In genomic region chr9:72111622-72112550, GRCm38 (mm10) we compare ENCODE assay signal across 8 mouse cellular contexts. TPM values are rescaled to one million over a fixed set of nuclear protein-coding genes. Genes with fewer than 3 reads are reported as not detected.
DNase-seq lines count a peak whose midpoint lies in the region; ATAC-seq and TF ChIP-seq lines count a peak whose summit lies in the region.

Gene Tcf12 (minus strand): TSS chr9:72111871.

- no peaks in the 10 kb centered on the region for H3K27me3 ChIP-seq in forebrain, embryonic 14.5 days (replicated peaks; ENCODE audit: control insufficient read depth, insufficient read depth, low read length)
- H3K27me3 ChIP-seq in liver, postnatal 0 days (ENCODE audit: insufficient read depth, low read length) = no peaks in the 10 kb centered on the region
- no peaks in the 10 kb centered on the region for H3K27me3 ChIP-seq in neural tube, embryonic 13.5 days
- H3K27me3 ChIP-seq in testis, adult 2 months (ENCODE audit: control insufficient read depth, insufficient read depth, low read length) = no peaks in the 10 kb centered on the region

- H3K9ac ChIP-seq in ES-E14 (ENCODE audit: insufficient read depth, low read depth, low read length, poor library complexity, severe bottlenecking) = peak within 1 kb of the TSS; percentile 97
- peak within 1 kb of the TSS; percentile 99 for H3K9ac ChIP-seq in forebrain, embryonic 14.5 days (ENCODE audit: low read length)
- H3K9ac ChIP-seq in liver, postnatal 0 days (replicated peaks) = peak within 1 kb of the TSS; percentile 92
- peak within 1 kb of the TSS; percentile 99 for H3K9ac ChIP-seq in neural tube, embryonic 13.5 days

- intact Hi-C loops in heart, postnatal 10 days (cut with DNase I) = loop anchor here (1.0 to 5.0 kb wide), 4 partner anchors 21 to 280 kb away; no protein-coding TSS in a partner anchor

- H3K4me3 ChIP-seq in ES-E14 (ENCODE audit: insufficient read depth in 1 of 2, low read depth in 1 of 2, low read length in 2 of 2, poor library complexity in 1 of 2, severe bottlenecking in 1 of 2) = peak within 1 kb of the TSS; percentile 92 to 95
- H3K4me3 ChIP-seq in forebrain, embryonic 14.5 days (ENCODE audit: low read depth, low read length) = peak within 1 kb of the TSS; percentile 94
- peak within 1 kb of the TSS; percentile 82 for H3K4me3 ChIP-seq in liver, postnatal 0 days (ENCODE audit: low read depth, low read length)
- peak within 1 kb of the TSS; percentile 89 for H3K4me3 ChIP-seq in neural tube, embryonic 13.5 days
- peak within 1 kb of the TSS; percentile 90 for H3K4me3 ChIP-seq in testis, adult 2 months (ENCODE audit: control insufficient read depth, low read depth, low read length)

- TF ChIP-seq CTCF in liver, postnatal 0 days (IDR thresholded peaks at IDR 0.05; ENCODE audit: low read depth) = no peak
- no peak for TF ChIP-seq CTCF in testis, adult 2 months (IDR thresholded peaks at IDR 0.05; ENCODE audit: control insufficient read depth, insufficient read depth, insufficient replicate concordance, low read depth, low read length)

- in situ Hi-C loops in ES-E14 (cut with MboI; ENCODE audit: low sequenced_read_pairs in 2 of 2, unreplicated experiment in 2 of 2) = no loop called here

- no peak within 1 kb of the TSS for H3K27ac ChIP-seq in ES-E14 (ENCODE audit: insufficient read depth, low read depth, low read length, poor library complexity, severe bottlenecking)
- peak within 1 kb of the TSS; percentile 96 for H3K27ac ChIP-seq in forebrain, embryonic 14.5 days (ENCODE audit: low read depth, low read length)
- H3K27ac ChIP-seq in liver, postnatal 0 days (ENCODE audit: low read depth) = peak within 1 kb of the TSS; percentile 86
- H3K27ac ChIP-seq in neural tube, embryonic 13.5 days (replicated peaks) = peak within 1 kb of the TSS; percentile 98
- peak within 1 kb of the TSS; percentile 88 for H3K27ac ChIP-seq in testis, adult 2 months (ENCODE audit: control insufficient read depth, insufficient read depth, low read depth, low read length)

- peak; percentile 56 for TF ChIP-seq POLR2A in testis, adult 2 months (IDR thresholded peaks at IDR 0.05; ENCODE audit: control insufficient read depth, low read depth, low read length)

- H3K4me2 ChIP-seq in forebrain, embryonic 14.5 days (ENCODE audit: low read length) = peak within 1 kb of the TSS; percentile 81
- peak within 1 kb of the TSS; percentile 99 for H3K4me2 ChIP-seq in liver, postnatal 0 days (ENCODE audit: low read depth, low read length)
- peak within 1 kb of the TSS; percentile 79 for H3K4me2 ChIP-seq in neural tube, embryonic 13.5 days

- no peaks in the 10 kb centered on the region for H3K9me3 ChIP-seq in ES-E14 (ENCODE audit: control insufficient read depth, insufficient read depth, low read depth, low read length)
- H3K9me3 ChIP-seq in forebrain, embryonic 14.5 days (replicated peaks; ENCODE audit: control insufficient read depth, low read length) = no peaks in the 10 kb centered on the region
- no peaks in the 10 kb centered on the region for H3K9me3 ChIP-seq in liver, postnatal 0 days (ENCODE audit: low read length)
- H3K9me3 ChIP-seq in neural tube, embryonic 13.5 days = no peaks in the 10 kb centered on the region

- H3K36me3 ChIP-seq in ES-E14 (ENCODE audit: control insufficient read depth, insufficient read depth, low read length, poor library complexity, severe bottlenecking) = no peaks in the 10 kb centered on the region
- H3K36me3 ChIP-seq in forebrain, embryonic 14.5 days (ENCODE audit: control insufficient read depth, insufficient read depth, low read length) = peaks cover 11% of the 10 kb centered on the region; the same call in 1 of the 2 replicates
- no peaks in the 10 kb centered on the region for H3K36me3 ChIP-seq in liver, postnatal 0 days (replicated peaks; ENCODE audit: insufficient read depth, low read length)
- no peaks in the 10 kb centered on the region for H3K36me3 ChIP-seq in neural tube, embryonic 13.5 days
- no peaks in the 10 kb centered on the region for H3K36me3 ChIP-seq in testis, adult 2 months (ENCODE audit: control insufficient read depth, insufficient read depth, low read length)

- 1% methylated on average over 86 of the region's 88 CpGs for WGBS in forebrain, embryonic 14.5 days
- 3% methylated on average over 78 of the region's 88 CpGs for WGBS in liver, postnatal 0 days (ENCODE audit: insufficient replicate concordance)
- 2% methylated on average over 83 of the region's 88 CpGs for WGBS in neural tube, embryonic 13.5 days

- TF ChIP-seq EP300 in liver, postnatal 0 days (IDR thresholded peaks at IDR 0.05; ENCODE audit: low read depth) = no peak

- peak; percentile 70; the same call in 1 of the 2 replicates for ATAC-seq in cerebellum, adult (ENCODE audit: insufficient number of reproducible peaks, low FRiP score, low TSS enrichment)
- ATAC-seq in forebrain, embryonic 14.5 days = peak; percentile 86
- peak; percentile 87 for ATAC-seq in liver, postnatal 0 days
- peak; percentile 89 for ATAC-seq in neural tube, embryonic 13.5 days (ENCODE audit: low read depth)

- H3K4me1 ChIP-seq in ES-E14 (ENCODE audit: control insufficient read depth in 2 of 2, insufficient read depth in 2 of 2, low read length in 2 of 2, poor library complexity in 1 of 2) = no peaks in the 10 kb centered on the region
- H3K4me1 ChIP-seq in forebrain, embryonic 14.5 days (ENCODE audit: control insufficient read depth, insufficient read depth, low read length) = peaks cover 17% of the 10 kb centered on the region
- peaks cover 10% of the 10 kb centered on the region; the same call in 1 of the 2 replicates for H3K4me1 ChIP-seq in liver, postnatal 0 days (ENCODE audit: insufficient read depth)
- peaks cover 31% of the 10 kb centered on the region for H3K4me1 ChIP-seq in neural tube, embryonic 13.5 days (replicated peaks)
- H3K4me1 ChIP-seq in testis, adult 2 months (ENCODE audit: control insufficient read depth, insufficient read depth, low read length) = peaks cover 3% of the 10 kb centered on the region

- peak; percentile 75 for DNase-seq in ES-E14 (ENCODE audit: low read depth, low spot score)
- peak; percentile 97 for DNase-seq in forebrain, embryonic 14.5 days (ENCODE audit: low spot score)
- DNase-seq in heart, postnatal 10 days = peak; percentile 90 to 92
- DNase-seq in kidney, postnatal 4 days = peak; percentile 89 to 95
- peak; percentile 89 for DNase-seq in liver, postnatal 0 days

TF ChIP-seq in ES-E14, 5 proteins besides CTCF, POLR2A, EP300 and RAD21:
- TF ChIP-seq HCFC1 (IDR thresholded peaks at IDR 0.05; ENCODE audit: borderline replicate concordance, insufficient read depth, low read length) = no peak
- TF ChIP-seq ZC3H11A (IDR thresholded peaks at IDR 0.05; ENCODE audit: borderline replicate concordance, low read depth, low read length) = no peak
- TF ChIP-seq MAFK (IDR thresholded peaks at IDR 0.05; ENCODE audit: insufficient read depth, low read depth, low read length) = no peak
- peak; percentile 95 for TF ChIP-seq ZNF384 (IDR thresholded peaks at IDR 0.05; ENCODE audit: low read depth, low read length)
- TF ChIP-seq CHD2 (IDR thresholded peaks at IDR 0.05; ENCODE audit: low read depth, low read length) = peak; percentile 48; the same call in 1 of the 2 replicates

RNA-seq across cellular contexts. Expression of gene Tcf12, which starts in this region (rescaled TPM):
- total RNA-seq in ES-E14 (2012; rRNA removed) = 17.3 and 18.2 TPM in 2 replicates
- polyA plus RNA-seq in forebrain, embryonic 14.5 days (2014; fragmentation: Nextera tagmentation; extraction: Ambion mirVana) = 62.0 and 68.1 TPM in 2 replicates
- 10 to 100 TPM; 69.6 to 70.4 TPM for total RNA-seq in heart, postnatal 10 days (2021)
- polyA plus RNA-seq in liver, postnatal 0 days (2015; fragmentation: Nextera tagmentation; extraction: Ambion mirVana) = 7.1 and 8.3 TPM in 2 replicates
- 120 and 121 TPM in 2 replicates for polyA plus RNA-seq in neural tube, embryonic 13.5 days (2015; fragmentation: Nextera tagmentation; extraction: Ambion mirVana)
- 17.4 and 20.0 TPM in 2 replicates for polyA plus RNA-seq in testis, adult 2 months (2012; rRNA removed)
